Mouse (Mus musculus) stomach, postnatal 0 days (tissue): ENCODE measurements at regions not wholly inside any gene's neighbourhood (a gene's known extent, or its start where the extent isn't known, plus 50 kb on each side); places are given as distances from the start of the nearest gene placed in this dataset.

ENCODE experiments used
- CTCF ChIP-seq: IDR thresholded peaks from 2 replicates; pipeline ENCODE4 v1.5.1; 2016; ENCODE audit warnings: antibody characterized with exemption, low read depth, mild to moderate bottlenecking, moderate library complexity
- EP300 ChIP-seq: optimal IDR thresholded peaks from 2 replicates; pipeline ENCODE3; 2016; ENCODE audit warnings: antibody characterized with exemption

DNA sequence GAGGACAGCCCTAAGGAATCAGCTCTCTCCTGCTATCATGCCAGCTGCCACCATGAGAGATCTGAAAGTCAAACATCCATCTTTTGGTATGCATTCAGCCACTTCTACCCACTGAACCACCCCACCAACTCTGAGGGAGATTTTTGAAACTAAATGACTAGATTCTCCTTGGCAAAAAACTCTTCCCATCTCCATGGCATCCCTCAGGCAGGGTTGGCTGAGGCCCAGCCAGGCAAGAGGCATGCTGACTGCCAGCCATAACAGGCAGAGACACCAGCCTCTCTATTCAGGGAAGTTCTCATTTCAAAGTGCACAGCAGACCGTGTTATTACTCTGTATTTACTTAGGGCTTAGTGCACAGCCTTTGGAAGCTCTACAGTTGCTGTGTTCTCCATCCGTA is 90.5 kb upstream of the Zdhhc25 start:
- TF ChIP-seq CTCF (no peak), EP300 (no peak)
